Mouse (Mus musculus): ENCODE measurements around the gene Wnt1. TPM values are rescaled to one million over a fixed set of nuclear protein-coding genes. Genes with fewer than 3 reads are reported as not detected.

Gene Wnt1
- polyA plus RNA-seq (2017; shearing (Covaris generic)) = not detected

GRCm38 (mm10) chr15:98789661-98790535 lies at the start of gene Wnt1:
Gene Wnt1, plus strand, starts transcription at chr15:98789857.

GRCm38 (mm10) chr15:98762670-98763529 lies 26.8 kb upstream of the Wnt1 start, which contains the start of gene Arf3:
Gene Arf3, minus strand, starts transcription at chr15:98763214.

GRCm38 (mm10) chr15:98777762-98778161 lies 11.9 kb upstream of the Wnt1 start, which contains the start of gene Wnt10b:
Gene Wnt10b, minus strand, starts transcription at chr15:98778150.

GRCm38 (mm10) chr15:98809390-98809789 lies 19.7 kb downstream of the Wnt1 start, which contains the start of gene Ddn:
Gene Ddn, minus strand, starts transcription at chr15:98809490.

GRCm38 (mm10) chr15:98830736-98831683 lies 41.4 kb downstream of the Wnt1 start, which contains the start of gene Prkag1:
Gene Prkag1, minus strand, starts transcription at chr15:98831521.

Other genes starting within 250 kb of the Wnt1 start
- 80.8 TPM for gene Ccnt1, start 218.9 kb upstream of the Wnt1 start, polyA plus RNA-seq (2017; shearing (Covaris generic))
- not detected for gene 4930415O20Rik, start 218.9 kb upstream of the Wnt1 start, polyA plus RNA-seq (2017; shearing (Covaris generic))
- 2.6 TPM for gene Adcy6, start 179.8 kb upstream of the Wnt1 start, polyA plus RNA-seq (2017; shearing (Covaris generic))
- 0.22 TPM for gene Cacnb3, start 159.0 kb upstream of the Wnt1 start, polyA plus RNA-seq (2017; shearing (Covaris generic))
- gene Ddx23, start 127.0 kb upstream of the Wnt1 start, polyA plus RNA-seq (2017; shearing (Covaris generic)) = 31.8 TPM
- gene Rnd1, start 112.4 kb upstream of the Wnt1 start, polyA plus RNA-seq (2017; shearing (Covaris generic)) = 0.70 TPM
- not detected for gene Ccdc65, start 81.7 kb upstream of the Wnt1 start, polyA plus RNA-seq (2017; shearing (Covaris generic))
- 0.46 TPM for gene Fkbp11, start 61.7 kb upstream of the Wnt1 start, polyA plus RNA-seq (2017; shearing (Covaris generic))
- 61.2 TPM for gene Arf3, start 26.6 kb upstream of the Wnt1 start, polyA plus RNA-seq (2017; shearing (Covaris generic))
- gene Wnt10b, start 11.7 kb upstream of the Wnt1 start, polyA plus RNA-seq (2017; shearing (Covaris generic)) = 0.23 TPM
- not detected for gene Ddn, start 19.6 kb downstream of the Wnt1 start, polyA plus RNA-seq (2017; shearing (Covaris generic))
- gene Prkag1, start 41.7 kb downstream of the Wnt1 start, polyA plus RNA-seq (2017; shearing (Covaris generic)) = 119 TPM
- gene Kmt2d, start 81.3 kb downstream of the Wnt1 start, polyA plus RNA-seq (2017; shearing (Covaris generic)) = 24.6 TPM
- 14.2 TPM for gene Rhebl1, start 104.7 kb downstream of the Wnt1 start, polyA plus RNA-seq (2017; shearing (Covaris generic))
- gene Dhh, start 108.7 kb downstream of the Wnt1 start, polyA plus RNA-seq (2017; shearing (Covaris generic)) = not detected
- gene Lmbr1l, start 128.4 kb downstream of the Wnt1 start, polyA plus RNA-seq (2017; shearing (Covaris generic)) = 62.0 TPM
- gene Tuba1b, start 144.7 kb downstream of the Wnt1 start, polyA plus RNA-seq (2017; shearing (Covaris generic)) = 562 TPM
- not detected for gene Gm49450, start 163.7 kb downstream of the Wnt1 start, polyA plus RNA-seq (2017; shearing (Covaris generic))
- gene Tuba1a, start 163.8 kb downstream of the Wnt1 start, polyA plus RNA-seq (2017; shearing (Covaris generic)) = 219 TPM
- 67.9 TPM for gene Tuba1c, start 240.0 kb downstream of the Wnt1 start, polyA plus RNA-seq (2017; shearing (Covaris generic))